Mouse (Mus musculus): ENCODE data around the gene Prkar2a.

DNA sequence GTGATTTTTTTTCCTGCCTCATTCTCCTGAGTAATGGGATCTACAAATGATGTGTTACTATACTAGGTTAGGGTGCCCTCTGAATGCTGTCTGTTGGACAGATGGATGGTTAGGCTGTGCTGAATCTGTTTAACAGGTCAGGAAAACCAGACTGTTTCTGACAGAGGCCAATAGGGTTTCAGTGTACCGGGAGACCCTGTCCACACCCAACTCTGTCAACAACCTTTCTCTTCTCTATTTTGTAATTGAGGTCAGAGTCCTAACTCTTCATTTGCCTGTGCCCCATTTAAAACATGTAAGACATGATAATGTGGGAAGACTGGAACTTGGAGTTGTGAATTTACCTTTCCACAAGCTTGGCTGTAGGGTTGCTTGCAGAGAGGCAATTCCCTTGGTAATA is 879 bp downstream of the Prkar2a start:
- no peak for TF ChIP-seq CTCF (IDR thresholded peaks at IDR 0.05; ENCODE audit: borderline replicate concordance, insufficient read depth, low read depth, low read length)
- no peak for TF ChIP-seq POLR2A (IDR thresholded peaks at IDR 0.05; ENCODE audit: borderline replicate concordance, insufficient read depth, low read length)
